Mouse (Mus musculus): ENCODE measurements around the gene Nol3. TPM values are rescaled to one million over a fixed set of nuclear protein-coding genes. Genes with fewer than 3 reads are reported as not detected.

The Nol3 gene
- polyA plus RNA-seq, 1 experiment from 2014 or later = 2.9 TPM

DNA sequence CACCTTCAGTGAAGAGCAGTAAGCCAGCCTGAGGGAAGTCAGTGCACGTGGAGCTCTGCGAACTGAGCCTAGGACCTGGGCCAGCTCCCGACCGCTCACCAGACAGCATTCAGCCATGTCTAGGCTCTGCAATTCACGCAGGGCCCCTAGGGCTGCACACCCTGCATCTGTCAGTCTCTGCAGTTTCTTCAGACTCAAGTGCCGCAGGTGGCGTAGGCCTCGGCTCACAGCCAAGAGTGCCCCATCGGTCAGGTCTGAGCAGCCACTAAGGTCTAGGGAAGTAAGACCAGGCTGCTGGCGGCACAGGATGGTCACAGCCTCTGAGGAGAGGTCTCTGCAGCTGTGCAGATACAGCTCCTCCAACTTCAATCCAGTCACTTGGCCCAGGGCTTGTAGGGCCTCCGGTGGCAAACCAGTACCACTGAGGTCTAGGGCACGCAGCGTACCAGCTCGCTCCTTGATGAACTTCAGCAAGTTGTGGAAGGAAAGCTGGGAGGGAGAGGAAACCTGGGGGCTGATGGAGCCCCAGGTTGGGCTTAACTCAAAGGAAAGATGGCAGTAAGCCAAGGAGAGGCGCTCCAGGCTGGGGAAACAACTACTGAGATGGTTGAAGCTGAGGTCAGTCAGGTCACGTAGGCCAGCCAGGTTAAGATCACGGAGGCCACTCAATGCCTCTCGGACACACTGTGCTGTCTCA, 39.3 kb downstream of the Nol3 start:
- Histone ChIP-seq H3K4me1 (ENCODE audit: control insufficient read depth, insufficient read depth, low read length) (no peaks in the 10 kb centered on the region), H3K9ac (ENCODE audit: low read length) (no peak overlapping the region), H3K27ac (ENCODE audit: low read depth, low read length) (no peak overlapping the region), H3K4me2 (ENCODE audit: low read length) (no peak overlapping the region), H3K4me3 (ENCODE audit: low read depth, low read length) (no peak overlapping the region), H3K36me3 (ENCODE audit: control insufficient read depth, insufficient read depth, low read length) (peaks cover 71% of the 10 kb centered on the region), H3K27me3 (replicated peaks; ENCODE audit: control insufficient read depth, insufficient read depth, low read length) (no peaks in the 10 kb centered on the region), H3K9me3 (replicated peaks; ENCODE audit: control insufficient read depth, low read length) (no peaks in the 10 kb centered on the region)
- DNase-seq (ENCODE audit: low spot score) = no peak
- no peak for ATAC-seq
- 89% methylated on average over 18 of the region's 18 CpGs for WGBS

DNA sequence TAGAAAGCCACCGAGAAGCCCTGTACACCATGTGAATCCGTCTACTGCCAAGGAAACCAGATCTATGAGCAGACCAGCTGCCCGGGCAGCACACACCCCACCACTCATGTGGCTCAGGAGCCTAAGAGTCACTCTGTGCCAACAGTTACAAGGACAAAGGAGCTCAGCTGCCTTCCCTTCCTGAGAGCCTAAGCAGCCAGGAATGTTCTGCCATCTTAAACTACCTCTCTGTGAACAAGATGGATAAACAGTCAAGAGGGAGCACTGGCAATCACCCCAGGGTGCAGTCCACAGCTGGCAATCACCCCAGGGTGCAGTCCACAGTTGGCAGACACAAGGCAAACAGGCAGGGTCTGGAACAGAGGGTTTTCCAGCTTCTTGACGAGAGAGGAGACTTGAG, 42.0 kb downstream of the Nol3 start:
- Histone ChIP-seq H3K4me3 (ENCODE audit: low read depth, low read length) (no peak overlapping the region), H3K36me3 (ENCODE audit: control insufficient read depth, insufficient read depth, low read length) (peaks cover 62% of the 10 kb centered on the region), H3K27me3 (replicated peaks; ENCODE audit: control insufficient read depth, insufficient read depth, low read length) (no peaks in the 10 kb centered on the region), H3K27ac (ENCODE audit: low read depth, low read length) (no peak overlapping the region), H3K9ac (ENCODE audit: low read length) (no peak overlapping the region), H3K4me1 (ENCODE audit: control insufficient read depth, insufficient read depth, low read length) (no peaks in the 10 kb centered on the region), H3K4me2 (ENCODE audit: low read length) (no peak overlapping the region), H3K9me3 (replicated peaks; ENCODE audit: control insufficient read depth, low read length) (no peaks in the 10 kb centered on the region)
- ATAC-seq (no peak), DNase-seq (ENCODE audit: low spot score) (no peak)
- 94% methylated on average over 4 of the region's 4 CpGs for WGBS

DNA sequence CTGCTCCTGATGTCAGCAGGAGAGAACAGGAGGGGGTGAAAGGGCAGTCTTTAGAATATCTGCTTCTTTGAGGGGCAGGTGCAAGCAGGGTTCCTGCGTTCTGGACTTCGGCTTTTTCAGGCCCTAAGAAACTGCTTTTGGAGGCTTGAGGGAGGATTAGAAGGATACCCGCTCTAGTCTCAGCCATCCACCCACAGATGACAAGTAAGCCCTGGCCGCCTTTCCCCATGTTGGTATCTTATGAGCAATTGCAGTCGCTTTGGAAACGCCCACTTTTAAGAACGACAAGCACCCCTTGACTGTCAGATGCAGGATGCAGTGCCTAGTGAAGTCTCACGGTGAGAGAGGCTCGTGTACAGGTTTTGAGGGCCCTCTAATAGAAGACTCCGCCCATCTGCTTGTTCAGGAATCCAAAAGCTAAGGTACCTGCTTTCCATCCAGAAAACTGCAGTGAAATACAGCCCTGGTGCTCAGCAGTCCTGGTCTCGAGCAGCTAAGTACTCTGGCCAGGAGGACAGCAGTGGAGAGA, 42.8 kb downstream of the Nol3 start:
- 85% methylated on average over 11 of the region's 11 CpGs for WGBS
- no peak for DNase-seq (ENCODE audit: low spot score)
- Histone ChIP-seq H3K27me3 (replicated peaks; ENCODE audit: control insufficient read depth, insufficient read depth, low read length) (no peaks in the 10 kb centered on the region), H3K4me2 (ENCODE audit: low read length) (no peak overlapping the region), H3K36me3 (ENCODE audit: control insufficient read depth, insufficient read depth, low read length) (peaks cover 59% of the 10 kb centered on the region), H3K9me3 (replicated peaks; ENCODE audit: control insufficient read depth, low read length) (no peaks in the 10 kb centered on the region), H3K27ac (ENCODE audit: low read depth, low read length) (no peak overlapping the region), H3K4me1 (ENCODE audit: control insufficient read depth, insufficient read depth, low read length) (no peaks in the 10 kb centered on the region), H3K9ac (ENCODE audit: low read length) (no peak overlapping the region), H3K4me3 (ENCODE audit: low read depth, low read length) (no peak overlapping the region)
- ATAC-seq = no peak

DNA sequence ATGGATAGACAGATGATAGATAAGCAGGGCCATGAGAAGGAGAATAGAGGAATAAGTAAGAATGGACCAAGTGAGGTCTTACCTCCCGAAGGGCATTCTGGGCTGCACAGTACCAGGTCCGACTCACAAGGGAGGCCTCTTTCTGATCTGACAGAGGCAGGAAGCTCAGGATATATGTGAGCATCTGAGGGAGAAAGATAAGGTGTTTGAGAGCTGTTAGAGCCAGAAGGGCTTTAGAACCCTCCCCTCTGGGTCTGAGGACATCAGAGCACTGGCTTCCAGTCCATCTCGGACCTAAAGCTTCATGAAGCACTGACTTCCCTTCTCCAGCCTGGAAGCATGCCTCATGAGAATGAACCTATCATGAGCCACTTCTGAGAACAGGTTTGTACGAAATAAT, 47.2 kb downstream of the Nol3 start:
- H3K36me3 ChIP-seq (ENCODE audit: control insufficient read depth, insufficient read depth, low read length) = peaks cover 28% of the 10 kb centered on the region
- no peak for DNase-seq (ENCODE audit: low spot score)
- no peaks in the 10 kb centered on the region for H3K9me3 ChIP-seq (replicated peaks; ENCODE audit: control insufficient read depth, low read length)
- H3K4me2 ChIP-seq (ENCODE audit: low read length) = no peak overlapping the region
- H3K4me1 ChIP-seq (ENCODE audit: control insufficient read depth, insufficient read depth, low read length) = peaks cover 16% of the 10 kb centered on the region
- no peak overlapping the region for H3K27ac ChIP-seq (ENCODE audit: low read depth, low read length)
- H3K27me3 ChIP-seq (replicated peaks; ENCODE audit: control insufficient read depth, insufficient read depth, low read length) = no peaks in the 10 kb centered on the region
- 92% methylated on average over 4 of the region's 4 CpGs for WGBS
- no peak overlapping the region for H3K9ac ChIP-seq (ENCODE audit: low read length)
- ATAC-seq = no peak
- no peak overlapping the region for H3K4me3 ChIP-seq (ENCODE audit: low read depth, low read length)

DNA sequence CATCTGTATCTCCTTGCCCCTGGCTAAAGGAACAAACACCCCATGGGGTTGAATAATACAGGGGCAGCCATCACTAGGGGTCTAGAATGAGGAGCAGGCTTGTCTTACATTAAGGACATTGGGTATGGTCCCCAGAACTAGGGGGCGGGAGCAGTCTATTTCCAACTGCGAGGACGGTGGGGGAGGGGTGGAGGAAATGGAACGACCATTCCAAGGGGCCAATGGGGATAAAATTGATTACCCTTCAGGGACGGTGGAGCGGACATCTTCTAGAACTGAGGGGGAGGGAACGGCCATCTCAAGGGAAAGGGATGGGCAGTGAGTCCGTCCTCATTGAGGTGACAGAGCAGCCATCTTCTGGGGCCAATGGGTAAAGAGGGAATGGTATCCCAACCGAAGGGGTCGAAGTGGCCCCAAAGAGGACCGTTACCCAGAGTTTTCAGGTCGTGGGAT, 49.7 kb downstream of the Nol3 start:
- DNase-seq (ENCODE audit: low spot score) (peak; percentile 17), ATAC-seq (peak; percentile 38)
- WGBS = 0% methylated on average over 12 of the region's 12 CpGs
- Histone ChIP-seq H3K9ac (ENCODE audit: low read length) (peak overlapping the region; percentile 73), H3K27ac (ENCODE audit: low read depth, low read length) (peak overlapping the region; percentile 17; the same call in 1 of the 2 replicates), H3K9me3 (replicated peaks; ENCODE audit: control insufficient read depth, low read length) (no peaks in the 10 kb centered on the region), H3K27me3 (replicated peaks; ENCODE audit: control insufficient read depth, insufficient read depth, low read length) (no peaks in the 10 kb centered on the region), H3K36me3 (ENCODE audit: control insufficient read depth, insufficient read depth, low read length) (peaks cover 39% of the 10 kb centered on the region), H3K4me1 (ENCODE audit: control insufficient read depth, insufficient read depth, low read length) (peaks cover 16% of the 10 kb centered on the region), H3K4me3 (ENCODE audit: low read depth, low read length) (peak overlapping the region; percentile 67), H3K4me2 (ENCODE audit: low read length) (peak overlapping the region; percentile 71)

DNA sequence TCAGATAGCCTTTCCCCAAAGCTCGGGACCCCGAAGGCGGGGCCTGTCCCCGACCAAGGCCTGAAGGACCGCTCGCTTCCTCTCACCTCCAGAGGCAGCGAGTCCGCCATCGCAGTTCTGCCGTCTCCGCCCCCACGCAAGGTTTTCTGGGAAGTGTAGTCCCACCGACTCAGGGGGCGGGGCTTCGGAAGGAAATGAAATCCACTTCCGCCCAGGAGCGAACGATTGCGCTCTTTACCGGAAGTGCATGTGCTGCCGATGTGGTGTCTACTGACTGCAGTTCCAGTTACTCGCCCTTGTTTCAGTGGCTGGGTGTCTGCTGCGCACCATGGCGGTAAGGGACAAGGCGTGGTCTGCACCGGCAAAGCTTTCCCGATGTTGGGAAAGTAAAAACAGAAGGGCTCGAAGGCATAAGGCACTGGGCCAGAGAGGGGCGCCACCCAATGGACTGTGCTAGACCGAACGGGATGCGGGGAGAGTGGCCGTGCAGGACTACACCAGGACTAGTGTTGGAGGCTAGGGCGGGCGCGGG, 50.3 kb downstream of the Nol3 start, which contains the start of the genes Lrrc29 and Tmem208:
Gene Lrrc29 (minus strand): TSS at position 138 of the 532 bp plus-strand sequence.
Gene Tmem208 (plus strand): TSS at position 214 of the 532 bp plus-strand sequence.
- ATAC-seq (peak; percentile 94), DNase-seq (ENCODE audit: low spot score) (peak; percentile 98)
- H3K4me1 ChIP-seq (ENCODE audit: control insufficient read depth, insufficient read depth, low read length) = peaks cover 16% of the 10 kb centered on the region
- WGBS = under 1% methylated on average over 36 of the region's 36 CpGs
- peak within 1 kb of the TSS; percentile 67 for H3K4me3 ChIP-seq (ENCODE audit: low read depth, low read length)
- H3K9me3 ChIP-seq (replicated peaks; ENCODE audit: control insufficient read depth, low read length) = no peaks in the 10 kb centered on the region
- H3K4me2 ChIP-seq (ENCODE audit: low read length) = peak within 1 kb of the TSS; percentile 91
- peak within 1 kb of the TSS; percentile 73 for H3K9ac ChIP-seq (ENCODE audit: low read length)
- H3K27ac ChIP-seq (ENCODE audit: low read depth, low read length) = peak within 1 kb of the TSS; percentile 70; the same call in 1 of the 2 replicates
- H3K36me3 ChIP-seq (ENCODE audit: control insufficient read depth, insufficient read depth, low read length) = peaks cover 45% of the 10 kb centered on the region
- H3K27me3 ChIP-seq (replicated peaks; ENCODE audit: control insufficient read depth, insufficient read depth, low read length) = no peaks in the 10 kb centered on the region

DNA sequence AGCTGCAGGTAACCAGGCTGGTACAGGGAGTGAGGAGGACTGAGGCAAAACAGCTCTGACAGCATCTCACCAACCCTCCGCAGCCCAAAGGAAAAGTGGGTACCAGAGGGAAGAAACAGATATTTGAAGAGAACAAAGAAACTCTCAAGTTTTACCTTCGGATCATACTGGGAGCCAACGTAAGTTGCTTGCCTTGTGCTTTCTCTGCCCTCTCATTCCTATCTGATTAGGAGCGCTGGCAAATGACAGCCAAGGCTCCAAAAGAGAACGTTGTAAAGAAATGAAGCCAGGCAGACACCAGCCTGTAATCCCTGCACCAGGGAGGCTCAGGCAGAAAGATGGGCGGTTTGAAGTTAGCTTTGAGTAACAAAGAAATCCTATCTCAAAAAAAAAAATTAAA, 51.0 kb downstream of the Nol3 start:
- Histone ChIP-seq H3K9me3 (replicated peaks; ENCODE audit: control insufficient read depth, low read length) (no peaks in the 10 kb centered on the region), H3K27ac (ENCODE audit: low read depth, low read length) (no peak overlapping the region), H3K4me1 (ENCODE audit: control insufficient read depth, insufficient read depth, low read length) (peaks cover 16% of the 10 kb centered on the region), H3K9ac (ENCODE audit: low read length) (peak overlapping the region; percentile 73), H3K27me3 (replicated peaks; ENCODE audit: control insufficient read depth, insufficient read depth, low read length) (no peaks in the 10 kb centered on the region), H3K36me3 (ENCODE audit: control insufficient read depth, insufficient read depth, low read length) (peaks cover 52% of the 10 kb centered on the region), H3K4me2 (ENCODE audit: low read length) (peak overlapping the region; percentile 91), H3K4me3 (ENCODE audit: low read depth, low read length) (peak overlapping the region; percentile 67)
- 41% methylated on average over 6 of the region's 6 CpGs for WGBS
- no peak for ATAC-seq
- DNase-seq (ENCODE audit: low spot score) = no peak

DNA sequence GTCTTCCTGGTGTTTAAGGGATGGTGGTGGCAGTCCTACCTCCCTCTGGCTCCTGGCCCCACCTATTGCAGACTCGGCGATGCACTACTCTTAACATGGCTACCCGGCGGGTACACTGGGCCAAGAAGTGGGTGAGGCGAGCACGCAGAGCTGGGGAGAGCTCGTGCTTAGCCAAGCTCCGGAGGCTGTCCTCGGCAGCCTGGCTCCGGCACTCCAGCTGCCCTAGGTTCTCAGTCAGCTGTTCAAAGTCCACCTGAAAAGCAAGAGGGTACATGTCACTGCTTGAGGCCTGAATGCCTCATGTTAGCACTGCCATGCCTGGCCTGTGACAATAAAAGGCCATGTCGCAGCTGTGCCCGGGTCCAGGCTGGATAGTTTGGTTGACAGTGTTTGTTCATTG, 54.4 kb downstream of the Nol3 start:
- no peak for DNase-seq (ENCODE audit: low spot score)
- Histone ChIP-seq H3K9ac (ENCODE audit: low read length) (no peak overlapping the region), H3K27ac (ENCODE audit: low read depth, low read length) (no peak overlapping the region), H3K9me3 (replicated peaks; ENCODE audit: control insufficient read depth, low read length) (no peaks in the 10 kb centered on the region), H3K4me2 (ENCODE audit: low read length) (no peak overlapping the region), H3K36me3 (ENCODE audit: control insufficient read depth, insufficient read depth, low read length) (peaks cover 57% of the 10 kb centered on the region), H3K4me1 (ENCODE audit: control insufficient read depth, insufficient read depth, low read length) (peaks cover 11% of the 10 kb centered on the region), H3K27me3 (replicated peaks; ENCODE audit: control insufficient read depth, insufficient read depth, low read length) (no peaks in the 10 kb centered on the region), H3K4me3 (ENCODE audit: low read depth, low read length) (no peak overlapping the region)
- WGBS = 95% methylated on average over 12 of the region's 12 CpGs
- ATAC-seq = no peak

DNA sequence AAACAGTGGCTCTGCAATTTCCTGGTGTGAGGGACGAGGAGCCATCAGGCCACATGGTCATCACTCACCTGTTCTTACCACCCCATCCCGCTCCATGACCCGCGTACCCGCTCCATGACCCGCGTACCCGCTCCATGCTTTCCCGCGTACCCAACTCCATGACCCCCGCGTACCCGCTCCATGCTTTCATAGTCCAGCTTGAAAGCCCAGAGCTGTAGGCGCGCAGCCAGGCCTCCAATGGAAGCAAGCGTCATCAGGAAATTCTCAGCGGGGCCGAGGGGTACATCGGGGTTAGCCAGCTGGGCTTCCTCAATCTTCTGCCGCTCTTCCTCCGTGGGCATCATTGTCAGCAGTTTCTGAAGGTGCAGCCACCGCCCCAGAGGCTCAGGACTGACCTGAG, 55.5 kb downstream of the Nol3 start:
- no peak for ATAC-seq
- Histone ChIP-seq H3K27ac (ENCODE audit: low read depth, low read length) (no peak overlapping the region), H3K36me3 (ENCODE audit: control insufficient read depth, insufficient read depth, low read length) (peaks cover 65% of the 10 kb centered on the region), H3K4me2 (ENCODE audit: low read length) (no peak overlapping the region), H3K4me3 (ENCODE audit: low read depth, low read length) (no peak overlapping the region), H3K27me3 (replicated peaks; ENCODE audit: control insufficient read depth, insufficient read depth, low read length) (no peaks in the 10 kb centered on the region), H3K9ac (ENCODE audit: low read length) (no peak overlapping the region), H3K9me3 (replicated peaks; ENCODE audit: control insufficient read depth, low read length) (no peaks in the 10 kb centered on the region), H3K4me1 (ENCODE audit: control insufficient read depth, insufficient read depth, low read length) (peaks cover 8% of the 10 kb centered on the region)
- no peak for DNase-seq (ENCODE audit: low spot score)
- 95% methylated on average over 22 of the region's 22 CpGs for WGBS
